Mouse (Mus musculus) ES-E14 (cell line): ENCODE measurements around the gene Ndp.
A peak's percentile ranks its signal among the peaks of the same experiment; 100 is the strongest.

Experiments used
- HCFC1 ChIP-seq: IDR thresholded peaks from 2 replicates; pipeline ENCODE4 v1.6.1; 2012; ENCODE audit warnings: low read length, inconsistent platforms, borderline replicate concordance; ENCODE audit not compliant: insufficient read depth
- MAFK ChIP-seq: IDR thresholded peaks from 2 replicates; pipeline ENCODE4 v1.6.1; 2014; ENCODE audit warnings: mild to moderate bottlenecking, low read depth, low read length, inconsistent platforms; ENCODE audit not compliant: insufficient read depth
- ZC3H11A ChIP-seq: IDR thresholded peaks from 2 replicates; pipeline ENCODE4 v1.6.1; 2012; ENCODE audit warnings: low read depth, mild to moderate bottlenecking, inconsistent platforms, low read length, borderline replicate concordance

DNA sequence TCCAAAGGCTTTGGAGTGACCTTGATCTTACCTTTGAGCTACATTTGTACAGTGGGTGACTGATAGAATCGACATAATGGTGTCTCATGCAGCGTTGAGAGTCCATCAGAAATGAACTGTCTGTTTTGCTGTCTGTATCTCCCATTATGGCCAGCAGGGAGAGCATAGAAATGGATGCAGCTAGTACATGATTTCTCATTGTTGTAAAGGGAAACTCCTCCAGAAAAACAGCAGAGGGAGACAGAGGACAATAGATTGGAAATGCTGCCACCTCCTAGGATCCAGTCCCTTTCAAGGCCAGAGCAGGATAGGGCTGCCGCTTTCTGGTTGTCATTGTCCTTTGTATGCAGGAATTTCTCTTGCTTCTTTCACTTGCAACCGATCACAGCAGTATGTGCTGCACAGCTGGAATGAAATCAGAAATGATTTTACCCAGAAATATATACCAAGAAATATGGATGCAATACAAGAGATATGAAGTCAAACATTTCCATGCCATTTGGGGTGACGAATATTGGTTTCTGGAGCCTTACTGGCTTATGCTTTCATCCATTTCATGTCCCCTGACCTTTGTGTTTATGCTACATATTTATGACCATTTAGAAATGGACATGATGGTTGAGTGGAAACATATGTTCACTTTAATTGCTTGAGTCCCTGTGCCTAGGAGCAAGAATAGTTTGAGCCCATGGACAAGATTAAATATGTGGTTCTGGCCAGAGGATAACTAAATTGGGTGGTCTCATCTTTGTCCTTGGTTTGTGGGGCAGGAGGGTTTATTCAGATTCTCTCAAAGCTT is 17.0 kb downstream of the Ndp start:
- TF ChIP-seq ZC3H11A, result peak; percentile 92
- TF ChIP-seq MAFK, result no peak
- TF ChIP-seq HCFC1, result no peak
